Mouse (Mus musculus): ENCODE measurements around the gene Erp27. TPM values are rescaled to one million over a fixed set of nuclear protein-coding genes. Genes with fewer than 3 reads are reported as not detected.

Erp27 gene
- polyA plus RNA-seq, 1 experiment from 2014 or later, result 0.18 TPM

DNA sequence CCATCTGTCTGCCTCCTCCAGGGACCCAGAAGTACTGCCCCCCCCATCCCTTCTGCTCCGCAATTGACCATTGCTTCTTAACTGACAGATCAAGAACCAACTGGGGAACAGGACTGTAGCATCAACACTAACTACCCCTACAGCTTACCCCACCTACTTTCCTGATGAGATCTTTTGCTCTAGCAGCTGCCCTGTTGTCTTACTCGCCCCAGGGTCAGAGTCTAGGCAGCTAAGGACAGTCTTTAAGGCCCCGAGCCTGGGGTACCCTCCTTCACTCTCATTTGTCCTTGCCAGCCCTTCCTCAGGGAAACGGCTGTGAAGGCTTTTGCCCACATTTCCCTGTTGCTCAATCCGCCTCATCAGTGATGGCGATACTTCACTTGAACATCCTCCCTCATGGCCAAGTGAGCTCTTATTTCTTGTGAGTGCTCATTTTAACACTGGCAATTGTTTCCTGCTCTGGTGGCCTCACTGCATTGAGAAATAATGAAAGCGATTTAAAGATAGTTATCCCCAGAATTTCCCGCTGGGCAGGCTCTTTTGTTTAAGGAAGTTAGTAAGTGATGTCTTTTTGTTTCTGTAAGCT is 18.0 kb downstream of the Erp27 start:
- H3K27me3 ChIP-seq (ENCODE audit: control insufficient read depth, insufficient read depth, low read depth, low read length), result no peaks in the 10 kb centered on the region
- no peak overlapping the region for H3K9ac ChIP-seq (ENCODE audit: low read depth, low read length)
- no peaks in the 10 kb centered on the region for H3K4me1 ChIP-seq (ENCODE audit: control insufficient read depth, insufficient read depth, low read length)
- no peak overlapping the region for H3K27ac ChIP-seq (ENCODE audit: low read length)
- H3K9me3 ChIP-seq (replicated peaks; ENCODE audit: control insufficient read depth, low read length, poor library complexity, severe bottlenecking), result no peaks in the 10 kb centered on the region
- no peaks in the 10 kb centered on the region for H3K36me3 ChIP-seq (ENCODE audit: control insufficient read depth, insufficient read depth, low read length)
- no peak overlapping the region for H3K4me2 ChIP-seq (ENCODE audit: low read length)
- no peak overlapping the region for H3K4me3 ChIP-seq (ENCODE audit: low read depth, low read length)
- ATAC-seq, result no peak
- 73% methylated on average over 8 of the region's 8 CpGs for WGBS

DNA sequence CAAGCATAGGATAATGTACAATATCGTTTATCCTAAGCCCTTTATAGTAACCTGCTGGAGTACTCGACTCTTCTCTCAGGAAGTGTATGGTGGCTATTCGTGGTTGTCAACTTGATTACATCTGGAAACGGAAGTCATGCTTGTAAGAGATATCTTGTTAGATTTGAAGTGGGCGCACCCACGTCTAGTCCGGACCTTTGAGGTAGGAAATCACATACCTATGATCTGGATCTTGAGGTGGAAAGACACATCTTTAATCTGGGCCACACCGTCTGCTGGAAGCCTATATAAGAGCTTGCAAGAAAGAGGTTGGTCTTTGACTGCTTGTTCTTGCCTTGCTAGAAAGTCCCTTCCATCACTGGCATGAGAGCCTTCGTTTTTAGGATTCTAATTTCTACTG is 19.5 kb downstream of the Erp27 start:
- 89% methylated on average over 9 of the region's 9 CpGs for WGBS

DNA sequence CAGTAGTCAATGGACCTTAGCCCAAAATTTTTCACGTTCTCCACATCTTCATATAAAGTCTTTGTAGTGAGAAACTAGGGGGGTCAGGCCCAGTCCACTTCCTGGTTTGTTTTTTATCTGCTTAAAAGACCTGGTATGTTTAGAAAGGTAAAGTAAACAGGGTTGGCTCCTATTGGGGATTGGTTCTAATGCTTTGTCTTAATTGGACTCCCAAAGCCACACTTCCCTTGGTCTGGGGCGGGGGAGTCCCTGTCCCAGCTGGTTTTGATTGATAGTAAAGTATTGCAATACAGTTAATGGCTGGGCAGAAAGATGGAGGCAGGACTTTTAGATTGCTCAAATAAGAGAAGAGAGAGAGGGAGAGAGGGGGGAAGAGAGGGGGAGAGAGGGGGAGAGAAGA is 21.0 kb downstream of the Erp27 start:
- Histone ChIP-seq H3K27ac (ENCODE audit: low read length) (no peak overlapping the region), H3K9me3 (replicated peaks; ENCODE audit: control insufficient read depth, low read length, poor library complexity, severe bottlenecking) (no peaks in the 10 kb centered on the region), H3K4me3 (ENCODE audit: low read depth, low read length) (no peak overlapping the region), H3K36me3 (ENCODE audit: control insufficient read depth, insufficient read depth, low read length) (no peaks in the 10 kb centered on the region), H3K4me2 (ENCODE audit: low read length) (no peak overlapping the region), H3K4me1 (ENCODE audit: control insufficient read depth, insufficient read depth, low read length) (no peaks in the 10 kb centered on the region), H3K9ac (ENCODE audit: low read depth, low read length) (no peak overlapping the region), H3K27me3 (ENCODE audit: control insufficient read depth, insufficient read depth, low read depth, low read length) (no peaks in the 10 kb centered on the region)
- no peak for ATAC-seq
- 85% methylated on average over 2 of the region's 2 CpGs for WGBS

More for the DNA sequence above, 19.5 kb downstream of the Erp27 start:
- H3K27me3 ChIP-seq (ENCODE audit: control insufficient read depth, insufficient read depth, low read depth, low read length), result no peaks in the 10 kb centered on the region
- H3K4me2 ChIP-seq (ENCODE audit: low read length), result no peak overlapping the region
- no peak overlapping the region for H3K9ac ChIP-seq (ENCODE audit: low read depth, low read length)
- no peak overlapping the region for H3K4me3 ChIP-seq (ENCODE audit: low read depth, low read length)
- H3K27ac ChIP-seq (ENCODE audit: low read length), result no peak overlapping the region
- ATAC-seq, result no peak
- no peaks in the 10 kb centered on the region for H3K4me1 ChIP-seq (ENCODE audit: control insufficient read depth, insufficient read depth, low read length)
- no peaks in the 10 kb centered on the region for H3K9me3 ChIP-seq (replicated peaks; ENCODE audit: control insufficient read depth, low read length, poor library complexity, severe bottlenecking)
- no peaks in the 10 kb centered on the region for H3K36me3 ChIP-seq (ENCODE audit: control insufficient read depth, insufficient read depth, low read length)

DNA sequence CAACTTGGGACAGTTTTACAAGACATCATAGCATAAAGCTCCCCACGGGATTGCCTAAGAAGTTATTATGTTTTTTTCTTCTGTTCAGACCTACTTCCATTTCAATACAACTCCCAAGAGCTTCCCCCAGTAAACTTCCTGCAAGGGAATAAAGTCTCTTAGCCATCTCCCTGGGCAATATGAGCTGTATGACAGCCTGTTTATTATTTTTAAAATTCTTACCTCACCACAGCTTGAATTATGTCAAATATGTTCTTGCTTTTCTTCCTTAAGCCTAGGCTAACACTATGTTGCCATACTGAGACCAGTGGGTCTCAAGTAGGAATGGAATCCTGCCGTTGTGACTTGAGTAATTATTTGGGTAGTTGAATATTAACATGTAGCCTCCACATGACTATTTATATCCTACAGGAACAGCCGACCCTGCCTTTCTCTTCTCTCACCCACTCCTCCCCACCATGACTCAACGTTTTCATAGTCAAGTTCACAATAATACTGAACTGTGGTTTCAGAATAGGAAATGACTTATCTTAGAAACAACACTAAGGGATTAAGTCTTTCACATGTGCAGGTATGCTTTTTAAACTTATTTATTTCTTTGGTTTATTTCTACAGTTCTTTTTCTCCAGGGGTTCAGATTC is 21.5 kb downstream of the Erp27 start:
- ATAC-seq, result no peak
- WGBS, result 73% methylated on average over 4 of the region's 4 CpGs
- H3K4me3 ChIP-seq (ENCODE audit: low read depth, low read length), result no peak overlapping the region
- no peak overlapping the region for H3K27ac ChIP-seq (ENCODE audit: low read length)
- H3K9ac ChIP-seq (ENCODE audit: low read depth, low read length), result no peak overlapping the region
- no peaks in the 10 kb centered on the region for H3K36me3 ChIP-seq (ENCODE audit: control insufficient read depth, insufficient read depth, low read length)
- no peaks in the 10 kb centered on the region for H3K4me1 ChIP-seq (ENCODE audit: control insufficient read depth, insufficient read depth, low read length)
- H3K4me2 ChIP-seq (ENCODE audit: low read length), result no peak overlapping the region
- H3K9me3 ChIP-seq (replicated peaks; ENCODE audit: control insufficient read depth, low read length, poor library complexity, severe bottlenecking), result no peaks in the 10 kb centered on the region
- H3K27me3 ChIP-seq (ENCODE audit: control insufficient read depth, insufficient read depth, low read depth, low read length), result no peaks in the 10 kb centered on the region

DNA sequence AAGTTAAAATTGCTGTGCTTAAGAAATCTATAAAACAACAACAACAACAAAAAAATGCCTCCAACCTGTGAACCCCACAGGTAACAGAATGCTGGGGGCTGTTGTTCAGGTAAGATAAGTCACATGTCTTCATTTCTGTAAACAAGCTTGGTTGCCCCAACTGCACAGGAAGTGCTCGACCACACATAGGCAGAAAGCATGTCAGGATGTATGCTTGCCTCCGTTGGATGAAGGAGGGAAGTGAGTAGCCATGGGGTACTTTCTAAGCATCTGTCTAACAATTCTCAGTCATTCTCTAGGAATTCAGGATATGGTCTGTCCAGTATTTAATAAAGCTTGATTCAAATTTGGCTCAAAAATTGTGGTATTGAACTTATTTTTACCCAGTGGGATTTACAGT is 23.0 kb downstream of the Erp27 start:
- ATAC-seq, result no peak
- WGBS, result 92% methylated on average over 2 of the region's 2 CpGs
- Histone ChIP-seq H3K27me3 (ENCODE audit: control insufficient read depth, insufficient read depth, low read depth, low read length) (no peaks in the 10 kb centered on the region), H3K9me3 (replicated peaks; ENCODE audit: control insufficient read depth, low read length, poor library complexity, severe bottlenecking) (no peaks in the 10 kb centered on the region), H3K9ac (ENCODE audit: low read depth, low read length) (no peak overlapping the region), H3K4me2 (ENCODE audit: low read length) (no peak overlapping the region), H3K4me1 (ENCODE audit: control insufficient read depth, insufficient read depth, low read length) (no peaks in the 10 kb centered on the region), H3K36me3 (ENCODE audit: control insufficient read depth, insufficient read depth, low read length) (no peaks in the 10 kb centered on the region), H3K4me3 (ENCODE audit: low read depth, low read length) (no peak overlapping the region), H3K27ac (ENCODE audit: low read length) (no peak overlapping the region)

DNA sequence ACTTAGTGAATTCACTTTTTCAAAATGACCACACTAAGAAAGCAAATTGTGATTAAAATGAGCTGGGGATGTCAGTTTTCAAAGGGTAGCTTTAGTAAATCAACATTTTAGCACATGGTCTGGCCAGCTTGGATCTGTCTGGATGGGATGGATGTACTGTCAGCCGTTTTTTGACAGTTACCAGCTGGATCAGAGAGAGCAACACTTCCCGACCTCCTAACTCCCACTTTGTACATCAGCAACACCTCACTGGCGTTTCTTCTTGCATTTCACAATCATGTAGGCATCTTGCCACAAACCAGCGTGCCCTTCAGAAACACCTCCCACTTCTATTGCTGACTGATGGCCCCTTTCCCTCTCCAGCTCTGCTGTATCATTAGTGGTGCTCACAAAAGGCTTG is 23.8 kb downstream of the Erp27 start:
- 83% methylated on average over 4 of the region's 4 CpGs for WGBS
- no peaks in the 10 kb centered on the region for H3K9me3 ChIP-seq (replicated peaks; ENCODE audit: control insufficient read depth, low read length, poor library complexity, severe bottlenecking)
- no peaks in the 10 kb centered on the region for H3K4me1 ChIP-seq (ENCODE audit: control insufficient read depth, insufficient read depth, low read length)
- H3K4me2 ChIP-seq (ENCODE audit: low read length), result no peak overlapping the region
- no peak for ATAC-seq
- no peak overlapping the region for H3K4me3 ChIP-seq (ENCODE audit: low read depth, low read length)
- no peak overlapping the region for H3K9ac ChIP-seq (ENCODE audit: low read depth, low read length)
- H3K27me3 ChIP-seq (ENCODE audit: control insufficient read depth, insufficient read depth, low read depth, low read length), result no peaks in the 10 kb centered on the region
- no peaks in the 10 kb centered on the region for H3K36me3 ChIP-seq (ENCODE audit: control insufficient read depth, insufficient read depth, low read length)
- no peak overlapping the region for H3K27ac ChIP-seq (ENCODE audit: low read length)

DNA sequence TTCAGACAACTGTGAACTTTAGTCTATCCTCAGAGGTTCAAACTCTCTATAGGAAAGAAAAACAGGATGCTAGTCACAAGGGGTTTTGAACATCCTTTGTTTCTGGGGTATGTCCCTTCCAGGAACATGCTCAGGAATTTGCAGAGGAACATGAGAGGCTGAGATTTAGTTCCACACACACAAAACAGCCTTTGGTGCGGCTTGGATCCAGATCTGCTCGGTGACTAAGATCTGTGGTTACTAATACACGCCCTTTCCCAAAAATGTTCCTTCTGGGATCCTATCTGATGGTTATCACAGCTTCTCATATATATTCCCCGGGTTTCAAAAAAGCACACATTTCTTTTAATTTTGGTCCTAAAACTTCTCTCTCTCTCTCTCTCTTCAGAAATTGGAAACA is 24.2 kb downstream of the Erp27 start:
- no peaks in the 10 kb centered on the region for H3K9me3 ChIP-seq (replicated peaks; ENCODE audit: control insufficient read depth, low read length, poor library complexity, severe bottlenecking)
- no peak overlapping the region for H3K27ac ChIP-seq (ENCODE audit: low read length)
- H3K4me1 ChIP-seq (ENCODE audit: control insufficient read depth, insufficient read depth, low read length), result no peaks in the 10 kb centered on the region
- H3K27me3 ChIP-seq (ENCODE audit: control insufficient read depth, insufficient read depth, low read depth, low read length), result no peaks in the 10 kb centered on the region
- whole genome bisulfite sequencing, result 84% methylated on average over 4 of the region's 4 CpGs
- ATAC-seq, result no peak
- no peak overlapping the region for H3K4me2 ChIP-seq (ENCODE audit: low read length)
- no peak overlapping the region for H3K9ac ChIP-seq (ENCODE audit: low read depth, low read length)
- H3K36me3 ChIP-seq (ENCODE audit: control insufficient read depth, insufficient read depth, low read length), result no peaks in the 10 kb centered on the region
- no peak overlapping the region for H3K4me3 ChIP-seq (ENCODE audit: low read depth, low read length)

DNA sequence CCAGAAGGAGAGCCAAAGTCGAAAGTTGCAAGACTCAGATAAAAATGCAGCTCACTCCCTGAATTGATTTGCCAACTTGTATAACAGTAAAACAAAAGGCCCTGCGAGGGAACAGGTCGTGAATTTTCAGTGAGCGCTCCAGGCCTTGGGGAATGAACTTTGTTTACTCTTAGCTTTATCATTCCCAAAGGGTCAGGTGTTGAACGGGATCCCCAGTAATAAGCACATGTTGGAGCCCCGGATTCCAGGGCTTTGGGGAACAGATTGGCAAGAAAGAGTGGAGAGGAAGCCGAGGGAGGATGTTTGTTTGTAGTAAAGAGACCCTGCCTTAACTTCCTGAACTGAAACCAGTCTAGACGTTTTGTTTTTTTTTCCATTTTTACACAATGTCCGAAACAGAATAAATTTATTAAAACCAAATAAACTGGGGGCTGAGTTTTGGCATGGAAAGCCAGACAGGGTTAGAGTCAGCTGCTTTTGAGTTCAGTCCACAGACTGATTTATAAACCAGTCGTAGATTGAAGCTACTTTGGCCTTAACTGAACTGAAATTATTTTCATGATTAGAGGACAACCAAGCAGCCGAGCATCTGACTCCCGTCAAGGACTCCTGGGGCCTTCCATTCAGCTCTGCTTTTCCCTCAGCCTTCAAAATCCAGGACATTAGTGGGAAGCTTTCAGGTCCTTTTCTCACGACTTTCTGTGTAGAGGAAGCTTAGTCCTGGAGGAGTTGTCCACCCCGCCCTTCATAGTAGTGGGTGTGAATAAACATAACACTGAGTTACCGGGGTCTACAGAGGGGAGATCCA is 27.2 kb downstream of the Erp27 start:
- H3K36me3 ChIP-seq (ENCODE audit: control insufficient read depth, insufficient read depth, low read length), result no peaks in the 10 kb centered on the region
- H3K27ac ChIP-seq (ENCODE audit: low read length), result no peak overlapping the region
- no peak overlapping the region for H3K4me3 ChIP-seq (ENCODE audit: low read depth, low read length)
- no peak for ATAC-seq
- no peak overlapping the region for H3K4me2 ChIP-seq (ENCODE audit: low read length)
- no peak overlapping the region for H3K9ac ChIP-seq (ENCODE audit: low read depth, low read length)
- no peaks in the 10 kb centered on the region for H3K9me3 ChIP-seq (replicated peaks; ENCODE audit: control insufficient read depth, low read length, poor library complexity, severe bottlenecking)
- no peaks in the 10 kb centered on the region for H3K4me1 ChIP-seq (ENCODE audit: control insufficient read depth, insufficient read depth, low read length)
- 61% methylated on average over 15 of the region's 15 CpGs for WGBS
- H3K27me3 ChIP-seq (ENCODE audit: control insufficient read depth, insufficient read depth, low read depth, low read length), result no peaks in the 10 kb centered on the region

DNA sequence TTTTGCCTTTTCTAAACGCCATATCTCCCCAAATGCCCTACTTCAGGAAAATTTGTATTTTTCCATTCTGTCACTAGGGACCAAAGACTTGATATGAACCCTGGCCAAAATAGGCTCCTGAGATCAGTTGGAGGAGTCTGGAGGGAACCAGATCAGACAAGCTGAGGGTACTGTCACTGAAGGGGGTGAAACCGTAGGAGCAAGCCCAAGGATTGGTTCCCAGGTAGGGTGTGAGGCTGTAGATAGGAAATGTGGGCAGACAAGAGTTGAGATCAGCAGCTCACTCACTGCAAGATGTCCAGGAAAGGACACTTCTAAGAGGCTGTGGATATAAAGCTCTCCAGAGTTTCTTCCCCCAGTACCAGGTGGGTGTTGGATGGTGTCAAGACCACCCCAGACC is 30.0 kb downstream of the Erp27 start:
- Histone ChIP-seq H3K9ac (ENCODE audit: low read depth, low read length) (no peak overlapping the region), H3K9me3 (replicated peaks; ENCODE audit: control insufficient read depth, low read length, poor library complexity, severe bottlenecking) (no peaks in the 10 kb centered on the region), H3K4me2 (ENCODE audit: low read length) (no peak overlapping the region), H3K4me1 (ENCODE audit: control insufficient read depth, insufficient read depth, low read length) (no peaks in the 10 kb centered on the region), H3K36me3 (ENCODE audit: control insufficient read depth, insufficient read depth, low read length) (no peaks in the 10 kb centered on the region), H3K27me3 (ENCODE audit: control insufficient read depth, insufficient read depth, low read depth, low read length) (no peaks in the 10 kb centered on the region), H3K27ac (ENCODE audit: low read length) (no peak overlapping the region), H3K4me3 (ENCODE audit: low read depth, low read length) (no peak overlapping the region)
- no peak for ATAC-seq
- 90% methylated on average over 2 of the region's 2 CpGs for WGBS

Data from midbrain, embryonic 16.5 days (tissue).